Mouse (Mus musculus): ENCODE measurements around the gene Scyl1.

DNA sequence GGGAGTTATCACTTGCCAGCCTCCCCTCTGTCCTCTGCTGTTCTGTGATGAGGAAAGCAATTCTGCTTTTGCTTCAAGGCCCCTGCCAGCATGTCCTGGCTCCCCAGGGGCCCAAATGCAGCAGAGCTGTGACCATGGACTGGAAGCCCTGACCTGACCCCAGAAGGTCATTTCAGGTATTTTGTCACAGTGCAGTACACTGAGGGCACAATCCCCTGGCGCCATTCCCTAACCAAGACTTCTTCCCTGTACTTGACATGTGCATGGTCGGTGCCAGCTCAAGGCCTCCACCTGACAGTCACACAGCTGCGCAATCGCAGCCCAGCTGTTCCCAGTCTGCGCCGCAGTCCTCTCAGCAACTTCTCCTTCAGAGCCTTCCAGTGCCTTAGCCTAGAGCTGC, 8.1 kb downstream of the Scyl1 start:
- TF ChIP-seq CTCF (IDR thresholded peaks at IDR 0.05), result no peak
- TF ChIP-seq EP300 (IDR thresholded peaks at IDR 0.05; ENCODE audit: insufficient read depth, low read depth, low read length), result no peak
